Mouse (Mus musculus): Measurements from ENCODE around the gene Zdhhc17.

DNA sequence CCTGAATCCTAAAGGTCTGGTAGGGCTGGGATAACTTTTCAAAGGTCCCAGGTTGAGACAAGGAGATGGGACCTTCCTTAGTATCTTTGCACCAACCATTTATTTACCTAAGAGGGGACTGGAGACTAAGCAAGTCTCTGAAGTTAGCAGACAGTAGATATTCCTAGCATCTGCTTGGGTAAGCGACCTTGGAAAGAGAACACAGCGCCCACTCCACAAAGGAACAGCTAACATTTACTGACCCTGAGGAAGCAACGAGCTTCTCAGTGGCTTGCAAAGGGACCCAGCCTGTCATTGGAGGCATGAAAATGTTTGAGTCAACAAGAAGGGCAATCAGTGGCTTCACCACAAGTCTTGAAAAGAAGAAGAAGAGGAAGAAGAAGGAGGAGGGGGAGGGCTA is 40.1 kb upstream of the Zdhhc17 start:
- TF ChIP-seq NELFE (IDR thresholded peaks at IDR 0.05; ENCODE audit: low read depth, low read length) (no peak), EP300 (IDR thresholded peaks at IDR 0.05; ENCODE audit: low read length) (no peak), CHD2 (IDR thresholded peaks at IDR 0.05; ENCODE audit: low read length) (no peak), KAT2A (IDR thresholded peaks at IDR 0.05; ENCODE audit: insufficient replicate concordance, low read length) (no peak), ZC3H11A (IDR thresholded peaks at IDR 0.05; ENCODE audit: low read depth, low read length) (no peak), CTCF (conservative IDR thresholded peaks at IDR 0.05 in 1 of 2, IDR thresholded peaks at IDR 0.05 in 1 of 2; ENCODE audit: low read depth in 2 of 2, low read length in 2 of 2) (no peak), HCFC1 (IDR thresholded peaks at IDR 0.05; ENCODE audit: low read depth, low read length) (no peak), ZKSCAN1 (IDR thresholded peaks at IDR 0.05; ENCODE audit: borderline replicate concordance, low read depth, low read length) (no peak), POLR2A (IDR thresholded peaks at IDR 0.05; ENCODE audit: low read depth, low read length) (no peak), MAZ (IDR thresholded peaks at IDR 0.05; ENCODE audit: low read depth, low read length) (no peak), JUND (conservative IDR thresholded peaks at IDR 0.05; ENCODE audit: low read depth, low read length) (no peak), UBTF (IDR thresholded peaks at IDR 0.05; ENCODE audit: low read depth, low read length) (no peak), RAD21 (IDR thresholded peaks at IDR 0.05; ENCODE audit: low read depth, low read length) (no peak)
